Comparison of ENCODE assay signal across 8 mouse cellular contexts in genomic region chr10:108163451-108163850, GRCm38 (mm10). TPM values are rescaled to one million over a fixed set of nuclear protein-coding genes. Genes with fewer than 3 reads are reported as not detected.
DNase-seq lines count a peak whose midpoint lies in the region; ATAC-seq and TF ChIP-seq lines count a peak whose summit lies in the region.

No protein-coding gene starts in this region.

- ATAC-seq in embryonic facial prominence, embryonic 12.5 days (ENCODE audit: insufficient number of reproducible peaks, insufficient read depth, low FRiP score, low TSS enrichment), result no peak
- ATAC-seq in intestine, embryonic 15.5 days, result no peak
- no peak for ATAC-seq in neural tube, embryonic 13.5 days (ENCODE audit: low read depth)
- ATAC-seq in activated CD4-positive, CD25-positive, alpha-beta regulatory T cell, adult 4 months, result no peak

- H3K4me2 ChIP-seq in embryonic facial prominence, embryonic 12.5 days (replicated peaks), result peak overlapping the region; percentile 62
- peak overlapping the region; percentile 60 for H3K4me2 ChIP-seq in intestine, embryonic 15.5 days (replicated peaks)
- peak overlapping the region; percentile 79 for H3K4me2 ChIP-seq in neural tube, embryonic 13.5 days

- no peak for TF ChIP-seq CTCF in liver, adult 2 months (IDR thresholded peaks at IDR 0.05; ENCODE audit: low read depth, low read length)

- 3% methylated on average over 3 of the region's 3 CpGs for WGBS in liver, adult 2 months
- 33% methylated on average over 3 of the region's 3 CpGs for WGBS in embryonic facial prominence, embryonic 12.5 days
- WGBS in intestine, embryonic 15.5 days, result 10% methylated on average over 3 of the region's 3 CpGs
- WGBS in neural tube, embryonic 13.5 days, result 33% methylated on average over 3 of the region's 3 CpGs

- H3K4me3 ChIP-seq in liver, adult 2 months (ENCODE audit: insufficient read depth, low read depth, low read length), result peak overlapping the region; percentile 96
- peak overlapping the region; percentile 99 for H3K4me3 ChIP-seq in embryonic facial prominence, embryonic 12.5 days
- H3K4me3 ChIP-seq in intestine, embryonic 15.5 days (replicated peaks), result peak overlapping the region; percentile 100
- peak overlapping the region; percentile 98 for H3K4me3 ChIP-seq in neural tube, embryonic 13.5 days

- no peaks in the 10 kb centered on the region for H3K27me3 ChIP-seq in liver, adult 2 months (ENCODE audit: control insufficient read depth, insufficient read depth, low read length)
- no peaks in the 10 kb centered on the region for H3K27me3 ChIP-seq in embryonic facial prominence, embryonic 12.5 days
- H3K27me3 ChIP-seq in intestine, embryonic 15.5 days (replicated peaks), result no peaks in the 10 kb centered on the region
- H3K27me3 ChIP-seq in neural tube, embryonic 13.5 days, result no peaks in the 10 kb centered on the region

- no peak overlapping the region for H3K27ac ChIP-seq in liver, adult 2 months (replicated peaks; ENCODE audit: insufficient read depth, low read depth, low read length)
- no peak overlapping the region for H3K27ac ChIP-seq in embryonic facial prominence, embryonic 12.5 days
- peak overlapping the region; percentile 99 for H3K27ac ChIP-seq in intestine, embryonic 15.5 days
- peak overlapping the region; percentile 99; the same call in 1 of the 2 replicates for H3K27ac ChIP-seq in neural tube, embryonic 13.5 days (replicated peaks)

- no peaks in the 10 kb centered on the region for H3K9me3 ChIP-seq in embryonic facial prominence, embryonic 12.5 days
- H3K9me3 ChIP-seq in intestine, embryonic 15.5 days, result no peaks in the 10 kb centered on the region
- no peaks in the 10 kb centered on the region for H3K9me3 ChIP-seq in neural tube, embryonic 13.5 days

- TF ChIP-seq POLR2A in liver, adult 2 months (IDR thresholded peaks at IDR 0.05; ENCODE audit: extremely low read depth, insufficient read depth, low read length), result no peak

- H3K79me2 ChIP-seq in liver, adult 2 months (ENCODE audit: control insufficient read depth, insufficient read depth, low read length), result peaks cover 31% of the 10 kb centered on the region; the same call in 1 of the 2 replicates

- H3K36me3 ChIP-seq in liver, adult 2 months (ENCODE audit: control insufficient read depth, insufficient read depth, low read length), result no peaks in the 10 kb centered on the region
- no peaks in the 10 kb centered on the region for H3K36me3 ChIP-seq in embryonic facial prominence, embryonic 12.5 days
- H3K36me3 ChIP-seq in intestine, embryonic 15.5 days, result no peaks in the 10 kb centered on the region
- H3K36me3 ChIP-seq in neural tube, embryonic 13.5 days, result no peaks in the 10 kb centered on the region

- H3K9ac ChIP-seq in liver, adult 2 months (ENCODE audit: low read depth, low read length), result peak overlapping the region; percentile 94
- peak overlapping the region; percentile 99 for H3K9ac ChIP-seq in embryonic facial prominence, embryonic 12.5 days
- peak overlapping the region; percentile 100 for H3K9ac ChIP-seq in intestine, embryonic 15.5 days
- H3K9ac ChIP-seq in neural tube, embryonic 13.5 days, result peak overlapping the region; percentile 97

- DNase-seq in liver, adult 2 months (ENCODE audit: extremely low read depth, low read depth, low spot score), result peak; percentile 57
- DNase-seq in liver, result no peak
- DNase-seq in left cerebral cortex, adult 18-20 months (ENCODE audit: low spot score in 2 of 2), result no peak
- DNase-seq in ovary, postnatal 36 days (ENCODE audit: low spot score), result no peak

- H3K4me1 ChIP-seq in liver, adult 2 months (ENCODE audit: control insufficient read depth, insufficient read depth, low read length), result peaks cover 6% of the 10 kb centered on the region; the same call in 1 of the 2 replicates
- H3K4me1 ChIP-seq in embryonic facial prominence, embryonic 12.5 days, result peaks cover 13% of the 10 kb centered on the region
- H3K4me1 ChIP-seq in intestine, embryonic 15.5 days (replicated peaks), result peaks cover 16% of the 10 kb centered on the region
- peaks cover 35% of the 10 kb centered on the region for H3K4me1 ChIP-seq in neural tube, embryonic 13.5 days (replicated peaks)

RNA-seq across cellular contexts. Expression of gene Ppp1r12a, which starts 1.5 kb away (rescaled TPM):
- total RNA-seq in liver, adult 2 months (2014; rRNA removed), result 33.8 and 38.5 TPM in 2 replicates
- polyA plus RNA-seq in liver, adult 2 months (2012; rRNA removed), result 4.4 and 5.5 TPM in 2 replicates
- 85.6 and 85.8 TPM in 2 replicates for polyA plus RNA-seq in embryonic facial prominence, embryonic 12.5 days (2016; fragmentation: Nextera tagmentation; extraction: Ambion mirVana)
- polyA plus RNA-seq in intestine, embryonic 15.5 days (2015; fragmentation: Nextera tagmentation; extraction: Ambion mirVana), result 98.1 and 105 TPM in 2 replicates
- 75.5 and 78.9 TPM in 2 replicates for polyA plus RNA-seq in neural tube, embryonic 13.5 days (2015; fragmentation: Nextera tagmentation; extraction: Ambion mirVana)
- 100 to 1,000 TPM; 135 to 147 TPM for total RNA-seq in left cerebral cortex, adult 18-20 months (2021)
- polyA plus RNA-seq in activated CD4-positive, CD25-positive, alpha-beta regulatory T cell, adult 4 months (2017; shearing (Covaris generic)), result 100 to 1,000 TPM; 253 to 272 TPM

Comparison
In these comparisons a context has a peak if more than half of its experiments do, and no peak if none do; other contexts are left out.
1. H3K27ac ChIP-seq: peak in intestine, embryonic 15.5 days (single experiment) and neural tube, embryonic 13.5 days (single experiment); none in liver, adult 2 months (single experiment) and embryonic facial prominence, embryonic 12.5 days (single experiment).
2. RNA of gene Ppp1r12a, which starts 1.5 kb away (polyA plus RNA-seq): 253 to 272 TPM in activated CD4-positive, CD25-positive, alpha-beta regulatory T cell, adult 4 months, 98.1 to 105 TPM in intestine, embryonic 15.5 days, 85.6 to 85.8 TPM in embryonic facial prominence, embryonic 12.5 days and 75.5 to 78.9 TPM in neural tube, embryonic 13.5 days; 4.4 to 5.5 TPM in liver, adult 2 months; every median in the first group is over 10 times any median in the second.
3. Peak in every context shown above with its lines, with median percentiles within 50 percentile points of each other: H3K4me3 ChIP-seq, H3K9ac ChIP-seq and H3K4me2 ChIP-seq.